Comparison of ENCODE assay signal across 7 mouse cellular contexts in the genomic region with DNA sequence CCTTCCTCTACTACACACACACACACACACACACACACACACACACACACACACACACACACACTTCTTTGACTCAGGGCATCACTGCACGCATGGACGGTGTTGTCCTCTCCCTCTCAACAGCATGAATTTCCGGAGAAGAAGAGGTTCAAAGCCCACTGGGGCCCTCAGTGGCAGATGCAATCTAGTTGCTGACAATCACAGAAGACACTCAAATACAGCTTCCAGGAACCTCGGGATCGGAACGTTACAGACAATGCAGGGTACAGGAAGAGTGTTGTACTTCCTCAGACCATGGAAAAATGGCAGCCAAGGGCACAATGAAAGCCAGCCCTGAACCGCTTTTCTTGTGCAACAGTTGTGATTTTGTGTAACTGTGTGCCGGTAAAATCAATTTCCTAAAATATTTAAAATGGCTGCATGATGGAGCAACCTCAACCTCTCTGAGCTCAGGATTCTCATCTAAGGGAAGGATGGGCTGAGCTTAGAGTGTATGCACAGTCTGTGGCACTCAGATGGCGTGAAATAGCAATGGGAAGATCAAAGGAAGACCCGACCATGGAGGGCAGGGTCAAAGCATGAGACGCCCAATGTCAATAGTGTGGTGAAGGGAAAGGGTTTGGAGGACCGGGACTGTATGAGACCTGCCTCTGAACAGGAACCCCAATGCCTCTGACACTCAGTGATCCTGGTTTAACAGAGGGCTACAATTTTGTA. TPM values are rescaled to one million over a fixed set of nuclear protein-coding genes. Genes with fewer than 3 reads are reported as not detected.
DNase-seq lines count a peak whose midpoint lies in the region; ATAC-seq lines count a peak whose summit lies in the region.

No protein-coding gene starts in this region.

- no peaks in the 10 kb centered on the region for H3K36me3 ChIP-seq in embryonic facial prominence, embryonic 10.5 days (replicated peaks)
- no peaks in the 10 kb centered on the region for H3K36me3 ChIP-seq in hindbrain, embryonic 13.5 days
- no peaks in the 10 kb centered on the region for H3K36me3 ChIP-seq in stomach, embryonic 15.5 days

- peak; percentile 37 for ATAC-seq in hindbrain, embryonic 13.5 days (ENCODE audit: low FRiP score)
- peak; percentile 29; the same call in 1 of the 2 replicates for ATAC-seq in stomach, embryonic 15.5 days (ENCODE audit: insufficient read depth, low FRiP score, low read depth)
- ATAC-seq in inflammation-experienced regulatory T-cells, adult 6 months = no peak

- 80% methylated on average over 12 of the region's 12 CpGs for WGBS in embryonic facial prominence, embryonic 10.5 days
- WGBS in hindbrain, embryonic 13.5 days = 68% methylated on average over 12 of the region's 12 CpGs
- WGBS in stomach, embryonic 15.5 days = 60% methylated on average over 12 of the region's 12 CpGs

- peak overlapping the region; percentile 57; the same call in 1 of the 2 replicates for H3K27ac ChIP-seq in embryonic facial prominence, embryonic 10.5 days (replicated peaks)
- H3K27ac ChIP-seq in hindbrain, embryonic 13.5 days = peak overlapping the region; percentile 74
- H3K27ac ChIP-seq in stomach, embryonic 15.5 days = 0 out of 2 replicates have a peak overlapping the region, but pooled peaks have one; percentile 9

- H3K4me1 ChIP-seq in embryonic facial prominence, embryonic 10.5 days = peaks cover 23% of the 10 kb centered on the region
- H3K4me1 ChIP-seq in hindbrain, embryonic 13.5 days (replicated peaks) = peaks cover 79% of the 10 kb centered on the region
- H3K4me1 ChIP-seq in stomach, embryonic 15.5 days = peaks cover 2% of the 10 kb centered on the region; the same call in 1 of the 2 replicates

- no peak overlapping the region for H3K4me3 ChIP-seq in embryonic facial prominence, embryonic 10.5 days
- H3K4me3 ChIP-seq in hindbrain, embryonic 13.5 days = no peak overlapping the region
- H3K4me3 ChIP-seq in stomach, embryonic 15.5 days (replicated peaks) = no peak overlapping the region

- H3K4me2 ChIP-seq in hindbrain, embryonic 13.5 days = peak overlapping the region; percentile 26; the same call in 1 of the 2 replicates
- H3K4me2 ChIP-seq in stomach, embryonic 15.5 days = peak overlapping the region; percentile 35; the same call in 1 of the 2 replicates

- DNase-seq in T-cell, adult 2 months (ENCODE audit: low spot score) = peak; percentile 29
- DNase-seq in embryonic facial prominence, embryonic 10.5 days (ENCODE audit: low spot score) = no peak
- peak; percentile 44 for DNase-seq in lung, postnatal 14 days
- no peak for DNase-seq in cerebellum, adult 8-10 months

- H3K9ac ChIP-seq in hindbrain, embryonic 13.5 days = no peak overlapping the region
- H3K9ac ChIP-seq in stomach, embryonic 15.5 days = no peak overlapping the region

- H3K27me3 ChIP-seq in embryonic facial prominence, embryonic 10.5 days (replicated peaks; ENCODE audit: low read depth, poor library complexity, severe bottlenecking) = no peaks in the 10 kb centered on the region
- no peaks in the 10 kb centered on the region for H3K27me3 ChIP-seq in hindbrain, embryonic 13.5 days
- no peaks in the 10 kb centered on the region for H3K27me3 ChIP-seq in stomach, embryonic 15.5 days (replicated peaks)

- no peaks in the 10 kb centered on the region for H3K9me3 ChIP-seq in embryonic facial prominence, embryonic 10.5 days
- no peaks in the 10 kb centered on the region for H3K9me3 ChIP-seq in hindbrain, embryonic 13.5 days
- no peaks in the 10 kb centered on the region for H3K9me3 ChIP-seq in stomach, embryonic 15.5 days

RNA-seq across cellular contexts. Expression of a gene that starts 33.3 kb away (rescaled TPM):
- polyA plus RNA-seq in embryonic facial prominence, embryonic 10.5 days (2016; fragmentation: Nextera tagmentation; extraction: Ambion mirVana) = 14.8 and 15.2 TPM in 2 replicates
- 93.3 and 100 TPM in 2 replicates for polyA plus RNA-seq in hindbrain, embryonic 13.5 days (2015; fragmentation: Nextera tagmentation; extraction: Ambion mirVana)
- 21.5 and 24.2 TPM in 2 replicates for polyA plus RNA-seq in stomach, embryonic 15.5 days (2015; fragmentation: Nextera tagmentation; extraction: Ambion mirVana)
- polyA plus RNA-seq in inflammation-experienced regulatory T-cells, adult 6 months (2017; shearing (Covaris generic)) = 10 to 100 TPM in 2 of 3 experiments, 1 to 10 TPM in 1; 6.6 to 22.4 (median 21.6) TPM

Comparison
In these comparisons a context has a peak if more than half of its experiments do, and no peak if none do; other contexts are left out.
1. DNase-seq: peak in T-cell, adult 2 months (single experiment) and lung, postnatal 14 days (single experiment); none in embryonic facial prominence, embryonic 10.5 days (single experiment) and cerebellum, adult 8-10 months (single experiment).
2. H3K27ac ChIP-seq: peak in every context shown above with its lines; median percentile 74 in hindbrain, embryonic 13.5 days; 57 in embryonic facial prominence, embryonic 10.5 days; 9 in stomach, embryonic 15.5 days.